Mouse (Mus musculus): ENCODE results near the gene Ctsg.
"Not testable (repeated sequence)": the region's sequence is repeated elsewhere in the genome, so short reads cannot be mapped to it uniquely, and the experiment has no call there.

Ctsg gene

GRCm38 (mm10) chr14:56102386-56102785, at the start of gene Ctsg:
Gene Ctsg (minus strand): TSS chr14:56102574.
- DNase-seq = no peak

GRCm38 (mm10) chr14:56133675-56134074, 31.3 kb upstream of the Ctsg start:
- DNase-seq = not testable (repeated sequence)

- not testable (repeated sequence) for DNase-seq
Measured at GRCm38 (mm10) chr14:56132508-56132907, 30.1 kb upstream of the Ctsg start, which contains the start of gene Gzmd. Gene Gzmd (minus strand): TSS chr14:56132608.

GRCm38 (mm10) chr14:56128341-56128740, 26.0 kb upstream of the Ctsg start:
- no peak for DNase-seq

GRCm38 (mm10) chr14:56123516-56123915, 21.1 kb upstream of the Ctsg start:
- no peak for DNase-seq

- DNase-seq = no peak
Measured at GRCm38 (mm10) chr14:56120525-56120924, 18.2 kb upstream of the Ctsg start, which contains the start of gene Gzme. Gene Gzme (minus strand): TSS chr14:56120625.

GRCm38 (mm10) chr14:56115531-56116310, 13.3 kb upstream of the Ctsg start:
- not testable (repeated sequence) for DNase-seq

- DNase-seq = no peak
Measured at GRCm38 (mm10) chr14:56105447-56106180, 3.2 kb upstream of the Ctsg start.

- DNase-seq = no peak
Measured at GRCm38 (mm10) chr14:56105016-56105415, 2.6 kb upstream of the Ctsg start.

- DNase-seq = no peak
Measured at GRCm38 (mm10) chr14:56103452-56103851, 1.1 kb upstream of the Ctsg start.

- no peak for DNase-seq
Measured at GRCm38 (mm10) chr14:56098940-56099339, 3.4 kb downstream of the Ctsg start.

GRCm38 (mm10) chr14:56097597-56097996, 4.8 kb downstream of the Ctsg start:
- DNase-seq = no peak

- no peak for DNase-seq
Measured at GRCm38 (mm10) chr14:56093353-56093752, 9.0 kb downstream of the Ctsg start.

GRCm38 (mm10) chr14:56086711-56087110, 15.7 kb downstream of the Ctsg start:
- DNase-seq = no peak

GRCm38 (mm10) chr14:56085167-56085566, 17.2 kb downstream of the Ctsg start, which contains the start of gene Mcpt8:
Gene Mcpt8 (minus strand): TSS chr14:56085273.
- DNase-seq = no peak

GRCm38 (mm10) chr14:56082016-56082415, 20.4 kb downstream of the Ctsg start:
- no peak for DNase-seq

GRCm38 (mm10) chr14:56062213-56062612, 40.2 kb downstream of the Ctsg start, which contains the start of gene Mcpt4:
Gene Mcpt4 (minus strand): TSS chr14:56062313.
- DNase-seq = not testable (repeated sequence)

GRCm38 (mm10) chr14:56057722-56058121, 44.7 kb downstream of the Ctsg start:
- no peak for DNase-seq

- no peak for DNase-seq
Measured at GRCm38 (mm10) chr14:56055408-56055807, 47.0 kb downstream of the Ctsg start.
